Mouse (Mus musculus) bone marrow, adult 2 months (tissue): ENCODE measurements around the gene Pik3r5.

Experiments used
- CTCF ChIP-seq: fragments of 200-500 bp; IDR thresholded peaks from 2 replicates; pipeline ENCODE4 v1.5.1; 2011; ENCODE audit warnings: low read length, control low read depth; ENCODE audit not compliant: control insufficient read depth, insufficient read depth
- POLR2A ChIP-seq: fragments of 200-500 bp; IDR thresholded peaks from 2 replicates; pipeline ENCODE4 v1.6.1; 2011; ENCODE audit warnings: low read depth, mild to moderate bottlenecking, control low read depth, low read length, borderline replicate concordance; ENCODE audit not compliant: control insufficient read depth

GRCm38 (mm10) chr11:68383519-68383918, 48.4 kb upstream of the Pik3r5 start:
- no peak for TF ChIP-seq POLR2A
- TF ChIP-seq CTCF: no peak
